Mouse (Mus musculus) liver, embryonic 14.5 days (tissue): ENCODE data around the gene Fbxw11. TPM values are rescaled to one million over a fixed set of nuclear protein-coding genes. Genes with fewer than 3 reads are reported as not detected.
"Not testable (repeated sequence)": the region's sequence is repeated elsewhere in the genome, so short reads cannot be mapped to it uniquely, and the experiment has no call there.

Experiments used
- ATAC-seq: fragments of 200-750 bp; cut with Nextera tagmentation; 2 replicates; pipeline ENCODE4 v1.8.0; 2017; ENCODE audit warnings: moderate number of reproducible peaks, mild to moderate bottlenecking, moderate library complexity; ENCODE audit not compliant: insufficient read depth
- DNase-seq, 3 experiments: peaks; one replicate each; pipeline ENCODE4 v3.0.0-alpha.2; 2012 to 2013; ENCODE audit warnings: low read depth in 3 of 3, low spot score in 3 of 3
- H3K27ac ChIP-seq: fragments of 300-500 bp; sonication (generic); 2 replicates; pipeline ENCODE4 v1.5.1; 2014; ENCODE audit warnings: moderate library complexity, mild to moderate bottlenecking, control low read depth, inconsistent platforms
- H3K27me3 ChIP-seq: fragments of 300-500 bp; sonication (generic); 2 replicates; pipeline ENCODE4 v1.6.1; 2014; ENCODE audit warnings: mild to moderate bottlenecking, low read length, moderate library complexity; ENCODE audit not compliant: control insufficient read depth, insufficient read depth
- H3K36me3 ChIP-seq: fragments of 300-500 bp; sonication (generic); replicated peaks from 2 replicates; pipeline ENCODE4 v1.6.1; 2014; ENCODE audit warnings: low read depth; ENCODE audit not compliant: control insufficient read depth, insufficient read depth
- H3K4me1 ChIP-seq, 2 experiments: fragments of 200-500 bp in 1 of 2; fragments of 300-500 bp in 1 of 2; sonication (generic) in 1 of 2; replicated peaks; 2 replicates each; pipeline ENCODE4 v1.6.1; 2012 to 2014; ENCODE audit warnings: antibody characterized with exemption in 1 of 2, inconsistent platforms in 1 of 2, low read length in 1 of 2; ENCODE audit not compliant: control insufficient read depth in 2 of 2, insufficient read depth in 2 of 2
- H3K4me2 ChIP-seq: fragments of 300-500 bp; sonication (generic); 2 replicates; pipeline ENCODE4 v1.6.1; 2014; ENCODE audit warnings: low read depth, mild to moderate bottlenecking, control low read depth, moderate library complexity
- H3K4me3 ChIP-seq, 2 experiments: fragments of 200-500 bp in 1 of 2; fragments of 300-500 bp in 1 of 2; sonication (generic) in 1 of 2; 2 replicates each; pipeline ENCODE4 v1.5.1; 2012 to 2014; ENCODE audit warnings: low read depth in 2 of 2, low read length in 2 of 2, mild to moderate bottlenecking in 2 of 2, control low read depth in 1 of 2, inconsistent platforms in 1 of 2, moderate library complexity in 1 of 2; ENCODE audit not compliant: insufficient read depth in 1 of 2
- H3K9ac ChIP-seq: fragments of 300-500 bp; sonication (generic); replicated peaks from 2 replicates; pipeline ENCODE4 v1.6.1; 2014; ENCODE audit warnings: mild to moderate bottlenecking, control low read depth, moderate library complexity
- H3K9me3 ChIP-seq: fragments of 300-500 bp; sonication (generic); 2 replicates; pipeline ENCODE4 v1.6.1; 2016; ENCODE audit warnings: low read length, mixed read lengths; ENCODE audit not compliant: control insufficient read depth
- CTCF ChIP-seq: IDR thresholded peaks from 2 replicates; pipeline ENCODE4 v1.5.1; 2016; ENCODE audit warnings: antibody characterized with exemption, low read depth, control low read depth
- EP300 ChIP-seq: IDR thresholded peaks from 2 replicates; pipeline ENCODE4 v1.6.1; 2016; ENCODE audit warnings: antibody characterized with exemption, low read depth
- whole genome bisulfite sequencing: fragments of 180-500 bp; shearing (Covaris S2); extraction: QIAGEN DNeasy Blood & Tissue Kit; methylation state at CpG from one replicate; pipeline ENCODE4 v1.1.7; 2014; ENCODE audit not compliant: insufficient replicate concordance; 5-methylcytosine and 5-hydroxymethylcytosine counted together
- polyA plus RNA-seq, 2 experiments: library from polyadenylated mRNA; depleted of rRNA in 1 of 2; stranded (reverse) in 1 of 2; unstranded in 1 of 2; fragments of >200 nt; fragmentation: Nextera tagmentation in 1 of 2; extraction: Ambion mirVana in 1 of 2; gene quantifications; 2 replicates each; pipeline versions ENCODE4 v1.2.1 to v1.2.3; 2012 to 2014

The Fbxw11 gene
- polyA plus RNA-seq, 2 experiments: 10.9 to 13.9 TPM

DNA sequence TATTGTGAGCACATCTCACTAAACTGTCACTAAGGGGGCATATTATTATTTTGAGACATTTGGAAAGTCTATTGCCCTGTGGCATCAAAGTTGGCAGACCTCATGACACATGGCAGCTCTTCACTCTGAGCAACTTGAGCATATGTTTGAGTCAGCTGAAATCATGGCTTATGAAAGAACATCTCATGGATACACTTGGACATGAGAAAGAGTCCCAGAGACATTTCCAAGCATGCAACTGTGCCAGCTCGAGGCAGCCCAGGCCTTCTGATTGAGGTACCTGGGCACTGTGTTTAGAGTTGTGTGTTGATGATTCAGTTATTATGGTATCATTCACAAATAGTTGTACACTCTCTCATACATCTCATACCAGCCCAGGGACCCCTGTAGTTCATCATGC lies 47.0 kb downstream of the Fbxw11 start:
- TF ChIP-seq CTCF (no peak), EP300 (no peak)
- H3K27me3 ChIP-seq: no peaks in the 10 kb centered on the region
- 57% methylated on average over 1 of the region's 1 CpGs for WGBS

DNA sequence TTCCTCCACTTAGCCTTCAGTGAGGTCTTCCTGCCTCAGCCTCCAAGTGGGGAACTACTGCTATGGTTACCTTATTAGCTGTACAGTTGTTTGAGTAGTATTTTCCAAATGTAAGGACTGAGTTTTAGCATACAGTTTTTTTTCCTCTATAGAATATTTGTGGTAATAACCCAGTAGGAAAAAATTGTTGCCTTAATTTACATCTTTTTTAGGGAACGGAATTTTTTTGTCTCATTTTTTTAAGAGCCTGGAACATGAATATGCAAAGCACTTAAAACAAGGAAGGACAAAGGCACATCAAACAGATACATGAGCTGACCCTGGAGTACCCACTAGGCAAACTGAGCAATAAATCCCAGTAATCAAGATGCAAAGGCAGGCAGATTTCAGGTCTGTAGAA lies 50.3 kb downstream of the Fbxw11 start:
- Histone ChIP-seq H3K27me3 (no peaks in the 10 kb centered on the region), H3K36me3 (no peaks in the 10 kb centered on the region), H3K9me3 (no peaks in the 10 kb centered on the region), H3K4me3 (no peak overlapping the region), H3K4me1 (peaks cover 2 to 13% of the 10 kb centered on the region in 2 experiments; a peak in 2 of 4 replicates), H3K9ac (no peak overlapping the region), H3K27ac (no peak overlapping the region), H3K4me2 (no peak overlapping the region)
- no peak for TF ChIP-seq CTCF
- no peak for DNase-seq
- WGBS: 74% methylated on average over 1 of the region's 1 CpGs
- ATAC-seq: no peak

More for the DNA sequence above, 47.0 kb downstream of the Fbxw11 start:
- Histone ChIP-seq H3K4me1 (peaks cover 0 to 13% of the 10 kb centered on the region in 2 experiments; a peak in 2 of 4 replicates), H3K4me2 (no peak overlapping the region), H3K9me3 (no peaks in the 10 kb centered on the region), H3K36me3 (no peaks in the 10 kb centered on the region), H3K9ac (no peak overlapping the region), H3K27ac (no peak overlapping the region), H3K4me3 (no peak overlapping the region)
- DNase-seq: no peak
- no peak for ATAC-seq

DNA sequence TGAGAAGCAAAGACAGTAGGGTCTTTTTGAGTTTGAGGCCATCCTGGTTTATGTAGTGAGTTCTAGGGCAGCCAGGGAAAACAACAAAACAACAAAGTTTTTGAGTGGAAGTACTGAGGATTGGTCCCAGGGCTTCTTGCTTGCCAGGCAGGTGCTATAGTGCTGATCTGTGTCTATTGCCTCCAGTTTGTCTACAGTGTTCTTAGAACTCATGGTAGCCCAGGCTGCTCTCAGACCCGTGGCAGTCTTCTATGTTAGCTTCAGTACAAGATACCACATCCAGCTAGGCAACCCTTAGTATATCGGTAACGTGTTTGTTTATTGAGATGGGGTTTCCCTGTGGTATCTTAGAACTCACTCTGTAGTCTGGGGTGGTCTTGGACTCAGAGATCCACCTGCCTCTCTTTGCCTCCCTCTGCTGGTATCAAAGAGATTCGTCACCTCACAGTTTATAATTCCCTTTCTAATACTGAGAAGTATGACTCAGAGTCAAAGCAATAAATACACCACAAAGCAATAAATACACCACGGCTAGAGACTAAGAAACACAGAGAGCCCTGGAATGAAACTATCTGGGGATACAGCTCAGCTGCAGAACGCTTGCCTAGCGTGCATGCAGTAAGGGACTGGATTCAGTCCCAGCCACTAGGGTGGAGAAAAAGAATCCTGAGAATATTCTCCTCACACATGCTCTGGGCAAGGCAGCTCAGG lies 51.1 kb downstream of the Fbxw11 start:
- DNase-seq (no peak), ATAC-seq (no peak)
- Histone ChIP-seq H3K9ac (no peak overlapping the region), H3K4me3 (no peak overlapping the region), H3K27me3 (no peaks in the 10 kb centered on the region), H3K9me3 (no peaks in the 10 kb centered on the region), H3K4me1 (peaks cover 2 to 8% of the 10 kb centered on the region in 2 experiments; a peak in 2 of 4 replicates), H3K36me3 (no peaks in the 10 kb centered on the region), H3K27ac (no peak overlapping the region), H3K4me2 (no peak overlapping the region)
- WGBS: 60% methylated on average over 7 of the region's 7 CpGs
- TF ChIP-seq EP300 (no peak), CTCF (peak; percentile 49)

DNA sequence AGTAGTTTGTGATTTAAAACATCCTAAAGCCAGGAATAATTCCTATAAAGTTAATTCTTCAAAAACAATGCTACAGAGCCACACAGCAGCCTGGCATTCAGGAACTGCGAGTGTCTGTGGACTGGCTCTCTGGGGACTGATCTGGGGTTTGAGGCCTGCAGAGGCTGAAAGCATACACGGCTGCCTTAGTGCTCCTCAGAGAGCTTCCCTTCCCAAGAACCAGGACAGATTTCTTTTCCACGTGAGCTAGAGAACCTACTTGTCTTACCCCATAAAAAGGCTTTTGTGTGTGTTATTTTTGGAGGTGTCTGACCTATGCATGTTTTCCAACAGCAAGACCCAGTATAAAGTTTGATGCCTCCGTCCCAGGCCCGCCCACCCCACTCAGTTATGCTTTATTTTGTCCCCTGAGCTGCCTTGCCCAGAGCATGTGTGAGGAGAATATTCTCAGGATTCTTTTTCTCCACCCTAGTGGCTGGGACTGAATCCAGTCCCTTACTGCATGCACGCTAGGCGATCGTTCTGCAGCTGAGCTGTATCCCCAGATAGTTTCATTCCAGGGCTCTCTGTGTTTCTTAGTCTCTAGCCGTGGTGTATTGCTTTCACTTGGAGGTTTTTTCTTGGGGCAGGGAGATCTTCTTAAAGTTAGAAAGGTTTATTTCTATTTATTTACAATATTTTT lies 51.9 kb downstream of the Fbxw11 start:
- not testable (repeated sequence) for H3K4me1 ChIP-seq, H3K36me3 ChIP-seq, H3K9me3 ChIP-seq, H3K27me3 ChIP-seq, H3K4me2 ChIP-seq, H3K27ac ChIP-seq, ATAC-seq, H3K9ac ChIP-seq, DNase-seq, H3K4me3 ChIP-seq
- 80% methylated on average over 9 of the region's 9 CpGs for WGBS

DNA sequence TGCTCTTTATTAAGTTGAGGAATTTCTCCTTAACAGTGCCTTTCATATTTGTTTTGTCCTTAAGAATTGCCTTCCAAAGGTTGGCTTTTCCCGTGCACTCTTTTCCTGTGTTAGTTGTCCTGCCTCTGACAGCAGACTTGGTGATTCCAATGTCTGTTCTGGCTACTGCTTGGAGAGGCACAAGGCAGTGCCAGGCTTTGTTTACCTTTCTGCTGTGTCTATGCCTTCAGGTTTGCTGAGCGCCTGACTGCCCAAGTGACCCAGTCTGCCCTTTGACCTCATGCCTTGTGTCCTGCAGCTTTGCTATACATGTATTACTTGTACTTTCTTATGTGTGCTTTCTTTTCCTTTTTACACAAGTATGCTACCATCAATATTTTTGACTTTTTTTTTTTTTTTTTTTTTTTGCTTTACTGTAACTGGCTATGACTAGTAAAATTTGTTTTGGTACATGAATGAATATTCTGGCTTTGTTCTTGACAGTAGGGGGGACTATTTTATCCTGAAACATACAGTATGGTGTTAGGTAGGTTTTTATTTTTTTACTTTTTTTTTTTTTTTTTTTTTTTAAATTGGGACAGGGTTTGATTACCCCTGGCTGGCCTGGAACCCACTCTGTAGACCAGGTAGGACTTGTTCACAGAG lies 54.0 kb downstream of the Fbxw11 start:
- no peak for ATAC-seq

More for the DNA sequence above, 54.0 kb downstream of the Fbxw11 start:
- DNase-seq: no peak
- Histone ChIP-seq H3K4me3 (no peak overlapping the region), H3K4me2 (no peak overlapping the region), H3K27me3 (no peaks in the 10 kb centered on the region), H3K9me3 (no peaks in the 10 kb centered on the region), H3K36me3 (no peaks in the 10 kb centered on the region), H3K9ac (no peak overlapping the region), H3K4me1 (peaks cover 2 to 13% of the 10 kb centered on the region in 2 experiments; a peak in 3 of 4 replicates), H3K27ac (no peak overlapping the region)
- WGBS: 48% methylated on average over 2 of the region's 2 CpGs
- TF ChIP-seq EP300 (no peak), CTCF (no peak)
